Mouse (Mus musculus): ENCODE results near the gene Bend4. TPM values are rescaled to one million over a fixed set of nuclear protein-coding genes. Genes with fewer than 3 reads are reported as not detected.

Bend4 gene
- polyA plus RNA-seq, 1 experiment, result not detected

DNA sequence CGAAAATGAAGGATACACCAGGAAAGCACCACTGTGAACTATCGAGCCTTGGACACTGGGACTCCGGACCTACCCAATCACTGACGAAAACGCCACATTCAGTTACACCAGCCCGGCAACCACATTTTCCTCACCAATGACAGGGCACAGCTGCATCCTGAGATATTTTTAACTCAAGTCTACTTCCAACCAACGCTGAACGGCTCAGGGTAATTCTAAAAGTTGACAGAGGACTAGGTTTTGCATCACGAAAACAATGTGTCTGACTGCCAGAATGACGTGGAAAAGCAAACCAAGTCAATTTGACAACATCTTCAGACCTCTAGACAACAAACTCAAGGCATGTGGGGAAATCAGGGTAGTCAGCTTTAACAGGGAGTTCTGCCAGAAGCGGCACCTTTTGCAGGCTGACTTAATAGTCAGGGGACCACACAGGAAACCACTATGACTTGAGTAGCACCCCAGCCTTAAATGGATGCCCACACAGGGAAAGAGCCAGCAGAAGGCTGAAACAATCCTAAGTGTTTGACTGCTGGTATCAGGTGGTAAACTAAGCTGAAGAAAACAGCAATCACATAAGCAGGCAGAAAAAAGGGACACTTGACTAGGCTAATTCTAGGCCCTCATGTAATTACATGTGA is 32.8 kb downstream of the Bend4 start:
- no peak for TF ChIP-seq GATA1 (IDR thresholded peaks at IDR 0.05; ENCODE audit: low read length)

GRCm38 (mm10) chr5:67393951-67394350 is 34.2 kb downstream of the Bend4 start:
- TF ChIP-seq GATA1 (IDR thresholded peaks at IDR 0.05; ENCODE audit: low read length), result no peak

DNA sequence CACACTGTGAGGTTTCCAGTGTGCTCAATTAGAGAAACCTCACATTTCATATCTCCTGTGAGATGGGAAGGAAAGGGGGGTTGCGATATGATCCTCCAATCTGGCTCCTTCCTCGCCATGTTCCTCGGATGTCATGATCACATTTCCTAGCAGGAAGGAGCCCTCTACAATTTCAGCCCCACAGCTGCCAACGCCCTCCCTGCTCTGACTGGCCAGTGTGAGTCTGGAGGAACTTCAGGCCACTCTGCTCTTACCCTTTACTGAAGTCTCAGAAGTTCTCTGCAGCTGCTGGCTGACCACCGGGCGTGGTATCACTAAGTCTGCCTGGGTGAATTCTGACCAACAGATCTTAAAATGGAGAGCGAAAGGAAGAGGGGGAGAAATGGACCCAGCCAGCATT is 45.6 kb downstream of the Bend4 start:
- no peak for TF ChIP-seq GATA1 (IDR thresholded peaks at IDR 0.05; ENCODE audit: low read length)

DNA sequence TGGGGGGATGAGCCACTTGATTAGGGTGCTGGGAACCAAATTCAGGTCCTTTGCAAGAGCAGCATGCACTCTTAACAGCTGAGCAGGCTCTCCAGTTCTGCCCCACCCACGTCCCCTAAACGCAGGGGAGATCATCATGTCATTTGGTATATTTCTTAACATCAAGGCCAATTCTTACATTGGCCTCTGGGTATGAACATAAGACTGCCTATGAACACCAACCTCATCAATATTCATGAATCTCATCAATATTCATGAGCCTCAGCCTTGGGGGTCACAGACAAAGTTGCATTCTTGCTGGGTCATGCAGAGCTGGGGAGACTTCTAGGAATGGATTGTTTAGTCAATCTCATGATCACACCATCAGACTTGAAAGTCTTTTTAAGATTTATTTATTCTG is 46.4 kb downstream of the Bend4 start:
- TF ChIP-seq GATA1 (IDR thresholded peaks at IDR 0.05; ENCODE audit: low read length), result no peak

DNA sequence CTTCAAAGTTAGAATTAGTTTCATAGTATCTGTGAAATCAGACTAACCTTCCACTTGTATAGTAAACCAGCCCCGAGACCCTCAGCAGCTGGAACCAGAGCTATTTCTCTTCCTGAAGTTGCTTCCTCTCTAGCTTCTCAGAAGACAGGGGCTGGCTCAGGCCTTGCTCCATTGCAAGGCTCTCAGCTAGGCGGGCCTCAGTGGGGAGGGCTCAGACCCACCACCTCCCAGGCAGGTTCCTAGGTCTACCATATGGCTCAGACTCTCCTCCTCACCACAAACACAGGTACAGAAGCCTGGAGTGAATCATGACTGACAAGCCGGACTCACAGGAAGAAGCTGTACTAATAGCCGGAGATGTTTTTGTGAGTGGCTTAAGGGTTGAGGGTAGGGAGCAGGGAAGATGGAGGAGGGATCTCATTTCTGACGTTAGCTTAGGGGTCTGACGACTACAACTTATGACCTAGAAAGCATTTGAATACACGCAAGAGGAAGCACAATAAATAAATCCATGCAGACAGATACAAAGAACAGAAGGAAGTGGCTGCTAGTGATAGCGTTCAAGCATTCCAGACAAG is 51.0 kb downstream of the Bend4 start:
- no peak for TF ChIP-seq GATA1 (IDR thresholded peaks at IDR 0.05; ENCODE audit: low read length)

DNA sequence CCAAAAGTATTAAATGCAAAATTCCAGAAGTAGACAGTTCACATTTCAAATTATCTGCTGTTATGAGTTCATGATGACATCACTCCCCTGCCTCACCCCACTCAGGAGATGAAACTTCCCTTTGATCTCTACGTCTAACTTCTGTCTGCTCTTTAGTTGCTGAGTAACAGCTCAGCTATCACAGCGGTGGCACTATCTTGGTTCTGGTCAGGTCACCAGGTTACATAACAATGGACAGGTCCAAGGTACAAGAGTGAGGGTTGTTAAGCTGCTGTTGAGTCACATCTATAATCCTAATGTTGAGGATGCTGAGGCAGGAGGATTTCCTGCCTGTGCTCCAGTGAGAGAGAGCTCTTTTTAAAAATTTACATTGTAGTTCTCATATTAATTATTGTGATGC is 65.2 kb downstream of the Bend4 start:
- TF ChIP-seq GATA1 (IDR thresholded peaks at IDR 0.05; ENCODE audit: low read length), result no peak

GRCm38 (mm10) chr5:67362316-67362715 is 65.8 kb downstream of the Bend4 start:
- TF ChIP-seq GATA1 (IDR thresholded peaks at IDR 0.05; ENCODE audit: low read length), result no peak

DNA sequence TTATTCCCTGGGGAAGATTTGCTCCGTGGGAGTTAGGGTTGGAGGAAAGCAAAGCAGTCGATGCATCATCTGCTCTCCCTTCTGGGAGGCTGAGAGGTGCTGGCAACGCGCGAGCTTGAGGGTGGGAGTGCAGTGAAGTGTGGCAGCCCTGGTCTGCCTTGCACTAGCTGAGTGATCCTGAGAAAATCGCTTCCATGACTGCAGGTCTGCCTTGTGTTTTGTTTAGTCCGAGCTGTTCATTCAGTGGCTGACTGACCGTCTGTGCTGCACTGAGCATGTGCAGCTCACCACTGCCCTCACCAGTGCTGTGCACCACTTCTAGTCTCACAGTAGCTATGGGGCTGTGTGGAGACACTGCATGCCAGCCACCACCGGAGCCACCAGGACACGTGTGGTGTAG is 79.2 kb downstream of the Bend4 start:
- no peak for TF ChIP-seq GATA1 (IDR thresholded peaks at IDR 0.05; ENCODE audit: low read length)

DNA sequence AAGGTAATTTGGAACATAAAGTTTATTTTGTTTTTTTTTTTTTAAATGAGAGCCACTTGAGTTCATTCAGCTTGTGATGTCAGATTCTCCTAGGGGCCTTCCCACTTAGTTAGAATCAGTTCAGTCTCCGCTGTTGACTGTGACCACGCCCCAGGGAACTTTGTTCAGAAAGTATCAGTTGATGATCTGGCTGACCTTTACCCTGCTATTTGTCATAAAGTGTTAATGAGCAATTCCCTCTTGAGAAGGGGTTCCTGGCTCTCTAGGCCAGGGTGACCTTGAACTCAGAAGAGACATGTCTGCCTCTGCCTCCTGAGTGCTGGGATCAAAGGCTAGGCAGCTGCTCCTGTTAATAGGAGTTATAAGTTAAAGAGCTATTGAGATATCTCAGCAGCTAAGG is 81.0 kb downstream of the Bend4 start:
- TF ChIP-seq GATA1 (IDR thresholded peaks at IDR 0.05; ENCODE audit: low read length), result no peak

Other genes with a start within 250 kb of the Bend4 start
- gene Tmem33, start 167.7 kb downstream of the Bend4 start, polyA plus RNA-seq (2012), result 103 and 114 TPM in 2 replicates
- 8.3 and 11.5 TPM in 2 replicates for gene Slc30a9, start 121.4 kb downstream of the Bend4 start, polyA plus RNA-seq (2012)
- gene Shisa3, start 179.6 kb upstream of the Bend4 start, polyA plus RNA-seq (2012), result not detected in 2 replicates